Mouse (Mus musculus) adrenal gland, adult 2 months (tissue): ENCODE results near the gene Cldn14. TPM values are rescaled to one million over a fixed set of nuclear protein-coding genes. Genes with fewer than 3 reads are reported as not detected.

Experiments used
- DNase-seq: peaks from one replicate; pipeline ENCODE4 v3.0.0; 2021
- polyA plus RNA-seq: library from polyadenylated mRNA; depleted of rRNA; stranded (reverse); fragments of >200 nt; gene quantifications from 2 replicates; pipeline ENCODE4 v1.2.3, GENCODE M21; 2012; rRNA removed
- total RNA-seq, 2 experiments: library from RNA; stranded (reverse); gene quantifications; 2 replicates each; pipeline ENCODE4 v1.2.3; 2021

Cldn14 gene
- total and polyA plus RNA-seq, 3 experiments = 0.08 TPM; not detected in 2

GRCm38 (mm10) chr16:93912158-93912557 lies 96.5 kb downstream of the Cldn14 start:
- peak; percentile 39 for DNase-seq

GRCm38 (mm10) chr16:93910735-93911665 lies 97.6 kb downstream of the Cldn14 start:
- no peak for DNase-seq

- DNase-seq = peak; percentile 33
Measured at GRCm38 (mm10) chr16:93909936-93910335, 98.7 kb downstream of the Cldn14 start.

- no peak for DNase-seq
Measured at GRCm38 (mm10) chr16:93908196-93908595, 100.4 kb downstream of the Cldn14 start.

GRCm38 (mm10) chr16:93907761-93908160 lies 100.9 kb downstream of the Cldn14 start:
- no peak for DNase-seq

GRCm38 (mm10) chr16:93906156-93907014 lies 102.3 kb downstream of the Cldn14 start:
- DNase-seq = peak; percentile 47

GRCm38 (mm10) chr16:93903027-93903426 lies 105.6 kb downstream of the Cldn14 start:
- no peak for DNase-seq

- no peak for DNase-seq
Measured at GRCm38 (mm10) chr16:93893285-93893684, 115.4 kb downstream of the Cldn14 start.

- DNase-seq = no peak
Measured at GRCm38 (mm10) chr16:93890948-93891604, 117.6 kb downstream of the Cldn14 start.

GRCm38 (mm10) chr16:93888481-93888880 lies 120.2 kb downstream of the Cldn14 start:
- DNase-seq = no peak

GRCm38 (mm10) chr16:93884722-93885113 lies 123.9 kb downstream of the Cldn14 start:
- no peak for DNase-seq

- peak; percentile 31 for DNase-seq
Measured at GRCm38 (mm10) chr16:93884086-93884721, 124.4 kb downstream of the Cldn14 start.

- DNase-seq = peak; percentile 98
Measured at GRCm38 (mm10) chr16:93883423-93884085, 125.1 kb downstream of the Cldn14 start, which contains the start of gene Chaf1b. Chaf1b (plus strand) TSS chr16:93883901.

GRCm38 (mm10) chr16:93877612-93878380 lies 130.8 kb downstream of the Cldn14 start:
- no peak for DNase-seq

- no peak for DNase-seq
Measured at GRCm38 (mm10) chr16:93874841-93875240, 133.8 kb downstream of the Cldn14 start.

Other genes with a start within 250 kb of the Cldn14 start
- gene Morc3, start 176.7 kb downstream of the Cldn14 start, total RNA-seq = 10 to 100 TPM; 28.0 to 30.9 TPM
- gene Morc3, start 176.7 kb downstream of the Cldn14 start, polyA plus RNA-seq = 1.4 and 1.5 TPM in 2 replicates
- 1 to 10 TPM; 2.0 to 2.1 TPM for gene Chaf1b, start 124.9 kb downstream of the Cldn14 start, total RNA-seq
- gene Chaf1b, start 124.9 kb downstream of the Cldn14 start, polyA plus RNA-seq = 0.90 and 1.5 TPM in 2 replicates
- gene Sim2, start 76.1 kb upstream of the Cldn14 start, total RNA-seq = not detected
- gene Sim2, start 76.1 kb upstream of the Cldn14 start, polyA plus RNA-seq = not detected in 2 replicates